Mouse (Mus musculus) neural tube, embryonic 13.5 days (tissue): Measurements from ENCODE around the gene Tcfl5. TPM values are rescaled to one million over a fixed set of nuclear protein-coding genes. Genes with fewer than 3 reads are reported as not detected.

Experiments
- ATAC-seq: fragments of 200-750 bp; cut with Nextera tagmentation; 2 replicates; pipeline ENCODE4 v1.8.0; 2017; ENCODE audit warnings: low read depth, mild to moderate bottlenecking, moderate TSS enrichment, moderate library complexity
- H3K27ac ChIP-seq: fragments of 300-500 bp; sonication (generic); replicated peaks from 2 replicates; pipeline ENCODE4 v1.5.1; 2015; ENCODE audit warnings: moderate library complexity, mild to moderate bottlenecking, inconsistent platforms
- H3K27me3 ChIP-seq: fragments of 300-500 bp; sonication (generic); 2 replicates; pipeline ENCODE4 v1.6.1; 2015; ENCODE audit warnings: mild to moderate bottlenecking, inconsistent platforms
- H3K36me3 ChIP-seq: fragments of 300-500 bp; sonication (generic); 2 replicates; pipeline ENCODE4 v1.6.1; 2015; ENCODE audit warnings: mild to moderate bottlenecking, inconsistent platforms
- H3K4me1 ChIP-seq: fragments of 300-500 bp; sonication (generic); replicated peaks from 2 replicates; pipeline ENCODE4 v1.6.1; 2015; ENCODE audit warnings: inconsistent platforms
- H3K4me2 ChIP-seq: fragments of 300-500 bp; sonication (generic); 2 replicates; pipeline ENCODE4 v1.6.1; 2015; ENCODE audit warnings: inconsistent platforms, mild to moderate bottlenecking, moderate library complexity
- H3K4me3 ChIP-seq: fragments of 300-500 bp; sonication (generic); 2 replicates; pipeline ENCODE4 v1.5.1; 2015; ENCODE audit warnings: mild to moderate bottlenecking, inconsistent platforms
- H3K9ac ChIP-seq: fragments of 300-500 bp; sonication (generic); 2 replicates; pipeline ENCODE4 v1.6.1; 2015; ENCODE audit warnings: moderate library complexity, mild to moderate bottlenecking, inconsistent platforms
- H3K9me3 ChIP-seq: fragments of 300-500 bp; sonication (generic); 2 replicates; pipeline ENCODE4 v1.6.1; 2016; ENCODE audit warnings: inconsistent platforms
- WGBS: fragments of 180-500 bp; shearing (Covaris S2); methylation state at CpG from one replicate; pipeline ENCODE4 v1.1.7; 2015; 5-methylcytosine and 5-hydroxymethylcytosine counted together
- polyA plus RNA-seq: library from polyadenylated mRNA; unstranded; fragments of >200 nt; fragmentation: Nextera tagmentation; extraction: Ambion mirVana; gene quantifications from 2 replicates; pipeline ENCODE4 v1.2.1, GENCODE M21; 2015

Tcfl5 gene
- polyA plus RNA-seq, 1 experiment from 2014 or later = 0.40 TPM

GRCm38 (mm10) chr2:180589123-180589831, 53.2 kb downstream of the Tcfl5 start, which contains the start of gene Ogfr:
Gene Ogfr (plus strand): TSS chr2:180589245.
- no peaks in the 10 kb centered on the region for H3K9me3 ChIP-seq
- ATAC-seq = peak; percentile 91
- H3K27ac ChIP-seq = peak within 1 kb of the TSS; percentile 96
- H3K4me2 ChIP-seq = peak within 1 kb of the TSS; percentile 86
- under 1% methylated on average over 59 of the region's 67 CpGs for WGBS
- H3K4me3 ChIP-seq = peak within 1 kb of the TSS; percentile 78
- H3K36me3 ChIP-seq = peaks cover 62% of the 10 kb centered on the region
- H3K27me3 ChIP-seq = no peaks in the 10 kb centered on the region
- peaks cover 24% of the 10 kb centered on the region for H3K4me1 ChIP-seq
- peak within 1 kb of the TSS; percentile 93 for H3K9ac ChIP-seq

GRCm38 (mm10) chr2:180588736-180589122, 53.8 kb downstream of the Tcfl5 start:
- peaks cover 60% of the 10 kb centered on the region for H3K36me3 ChIP-seq
- H3K27me3 ChIP-seq = no peaks in the 10 kb centered on the region
- no peaks in the 10 kb centered on the region for H3K9me3 ChIP-seq
- peak overlapping the region; percentile 78 for H3K4me3 ChIP-seq
- H3K27ac ChIP-seq = peak overlapping the region; percentile 96
- peaks cover 30% of the 10 kb centered on the region for H3K4me1 ChIP-seq
- 52% methylated on average over 6 of the region's 6 CpGs for WGBS
- peak overlapping the region; percentile 93 for H3K9ac ChIP-seq
- H3K4me2 ChIP-seq = peak overlapping the region; percentile 86
- ATAC-seq = peak; percentile 21

- H3K4me1 ChIP-seq = peaks cover 24% of the 10 kb centered on the region
- H3K4me2 ChIP-seq = peak overlapping the region; percentile 86
- peak overlapping the region; percentile 84; the same call in 1 of the 2 replicates for H3K27ac ChIP-seq
- H3K27me3 ChIP-seq = peaks cover 6% of the 10 kb centered on the region; the same call in 1 of the 2 replicates
- peak; percentile 57 for ATAC-seq
- WGBS = 30% methylated on average over 6 of the region's 7 CpGs
- H3K4me3 ChIP-seq = peak overlapping the region; percentile 84
- H3K9ac ChIP-seq = peak overlapping the region; percentile 98
- H3K36me3 ChIP-seq = peaks cover 29% of the 10 kb centered on the region
- no peaks in the 10 kb centered on the region for H3K9me3 ChIP-seq
Observed at GRCm38 (mm10) chr2:180583154-180583507, 59.4 kb downstream of the Tcfl5 start.

- H3K4me3 ChIP-seq = peak overlapping the region; percentile 84
- peaks cover 27% of the 10 kb centered on the region for H3K4me1 ChIP-seq
- peak; percentile 74 for ATAC-seq
- H3K4me2 ChIP-seq = peak overlapping the region; percentile 86
- H3K9ac ChIP-seq = peak overlapping the region; percentile 98
- H3K27me3 ChIP-seq = peaks cover 6% of the 10 kb centered on the region; the same call in 1 of the 2 replicates
- H3K36me3 ChIP-seq = peaks cover 29% of the 10 kb centered on the region
- H3K27ac ChIP-seq = peak overlapping the region; percentile 84
- no peaks in the 10 kb centered on the region for H3K9me3 ChIP-seq
- WGBS = 1% methylated on average over 57 of the region's 57 CpGs
Observed at GRCm38 (mm10) chr2:180582481-180583153, 59.9 kb downstream of the Tcfl5 start.

GRCm38 (mm10) chr2:180581002-180581401, 61.5 kb downstream of the Tcfl5 start, which contains the start of gene Mrgbp:
Gene Mrgbp (plus strand): TSS chr2:180581304.
- peaks cover 29% of the 10 kb centered on the region for H3K4me1 ChIP-seq
- no peak within 1 kb of the TSS; the same call in 1 of the 2 replicates for H3K9ac ChIP-seq
- H3K27ac ChIP-seq = no peak within 1 kb of the TSS
- WGBS = 77% methylated on average over 3 of the region's 3 CpGs
- H3K27me3 ChIP-seq = peaks cover 6% of the 10 kb centered on the region; the same call in 1 of the 2 replicates
- H3K4me3 ChIP-seq = no peak within 1 kb of the TSS
- no peaks in the 10 kb centered on the region for H3K9me3 ChIP-seq
- no peak within 1 kb of the TSS for H3K4me2 ChIP-seq
- H3K36me3 ChIP-seq = peaks cover 19% of the 10 kb centered on the region
- no peak for ATAC-seq

- no peak overlapping the region for H3K4me3 ChIP-seq
- H3K9me3 ChIP-seq = no peaks in the 10 kb centered on the region
- H3K4me2 ChIP-seq = no peak overlapping the region
- no peak for ATAC-seq
- no peak overlapping the region for H3K27ac ChIP-seq
- H3K27me3 ChIP-seq = peaks cover 6% of the 10 kb centered on the region; the same call in 1 of the 2 replicates
- no peak overlapping the region for H3K9ac ChIP-seq
- no peaks in the 10 kb centered on the region for H3K36me3 ChIP-seq
- 10% methylated on average over 3 of the region's 3 CpGs for WGBS
- H3K4me1 ChIP-seq = peaks cover 16% of the 10 kb centered on the region
Observed at GRCm38 (mm10) chr2:180578686-180579085, 63.8 kb downstream of the Tcfl5 start.

GRCm38 (mm10) chr2:180576482-180576881, 66.0 kb downstream of the Tcfl5 start:
- Histone ChIP-seq H3K27me3 (peaks cover 6% of the 10 kb centered on the region; the same call in 1 of the 2 replicates), H3K4me2 (no peak overlapping the region), H3K9me3 (no peaks in the 10 kb centered on the region), H3K36me3 (no peaks in the 10 kb centered on the region), H3K4me3 (no peak overlapping the region), H3K4me1 (0 out of 2 replicates have a peak, but pooled peaks cover 6% of the 10 kb centered on the region), H3K9ac (no peak overlapping the region), H3K27ac (no peak overlapping the region)
- ATAC-seq = no peak
- 41% methylated on average over 4 of the region's 4 CpGs for WGBS

Other genes with a start within 250 kb of the Tcfl5 start
- gene Slco4a1, start 186.5 kb downstream of the Tcfl5 start, polyA plus RNA-seq = 5.1 and 5.4 TPM in 2 replicates
- gene Ntsr1, start 142.7 kb downstream of the Tcfl5 start, polyA plus RNA-seq = 0.43 and 0.47 TPM in 2 replicates
- 40.1 and 43.8 TPM in 2 replicates for gene Mrgbp, start 61.4 kb downstream of the Tcfl5 start, polyA plus RNA-seq
- gene Ogfr, start 53.5 kb downstream of the Tcfl5 start, polyA plus RNA-seq = 79.3 and 80.9 TPM in 2 replicates
- 69.2 and 73.5 TPM in 2 replicates for gene Col9a3, start 44.9 kb downstream of the Tcfl5 start, polyA plus RNA-seq
- 21.8 and 24.1 TPM in 2 replicates for gene Dido1, start 67.3 kb upstream of the Tcfl5 start, polyA plus RNA-seq
- gene Gid8, start 67.4 kb upstream of the Tcfl5 start, polyA plus RNA-seq = 55.6 and 59.1 TPM in 2 replicates
- 0.21 and 0.35 TPM in 2 replicates for gene Slc17a9, start 82.6 kb upstream of the Tcfl5 start, polyA plus RNA-seq
- 4.2 and 4.3 TPM in 2 replicates for gene Bhlhe23, start 134.2 kb upstream of the Tcfl5 start, polyA plus RNA-seq